Mouse (Mus musculus) olfactory bulb, adult 2 months (tissue): ENCODE measurements around the gene Hap1.

Experiments
- CTCF ChIP-seq: fragments of 200-500 bp; IDR thresholded peaks from 2 replicates; pipeline ENCODE4 v1.5.1; 2012; ENCODE audit warnings: low read depth, mild to moderate bottlenecking, low read length, moderate library complexity; ENCODE audit not compliant: insufficient read depth
- POLR2A ChIP-seq: fragments of 200-500 bp; IDR thresholded peaks from 2 replicates; pipeline ENCODE4 v1.6.1; 2012; ENCODE audit warnings: mild to moderate bottlenecking, low read depth, low read length, moderate library complexity; ENCODE audit not compliant: insufficient read depth

- TF ChIP-seq POLR2A (peak; percentile 89), CTCF (no peak)
These were observed 35.7 kb downstream of the Hap1 start for GRCm38 (mm10) chr11:100320172-100320630.
